Mouse (Mus musculus) olfactory bulb, adult 2 months (tissue): ENCODE measurements around the gene Fem1a. TPM values are rescaled to one million over a fixed set of nuclear protein-coding genes. Genes with fewer than 3 reads are reported as not detected.

Experiments used
- H3K27ac ChIP-seq: fragments of 200-500 bp; 2 replicates; pipeline ENCODE4 v1.5.1; 2012; ENCODE audit warnings: low read depth, low read length; ENCODE audit not compliant: insufficient read depth
- H3K4me1 ChIP-seq: fragments of 200-500 bp; 2 replicates; pipeline ENCODE4 v1.6.1; 2012; ENCODE audit warnings: low read length; ENCODE audit not compliant: control insufficient read depth, insufficient read depth
- H3K4me3 ChIP-seq: fragments of 200-500 bp; 2 replicates; pipeline ENCODE4 v1.5.1; 2012; ENCODE audit warnings: mild to moderate bottlenecking, low read depth, low read length, moderate library complexity; ENCODE audit not compliant: insufficient read depth
- CTCF ChIP-seq: fragments of 200-500 bp; IDR thresholded peaks from 2 replicates; pipeline ENCODE4 v1.5.1; 2012; ENCODE audit warnings: low read depth, mild to moderate bottlenecking, low read length, moderate library complexity; ENCODE audit not compliant: insufficient read depth
- POLR2A ChIP-seq: fragments of 200-500 bp; IDR thresholded peaks from 2 replicates; pipeline ENCODE4 v1.6.1; 2012; ENCODE audit warnings: mild to moderate bottlenecking, low read depth, low read length, moderate library complexity; ENCODE audit not compliant: insufficient read depth
- WGBS: fragments of 180-500 bp; shearing (Covaris S2); methylation state at CpG from one replicate; pipeline ENCODE4 v1.1.7; 2018; 5-methylcytosine and 5-hydroxymethylcytosine counted together
- polyA plus RNA-seq: library from polyadenylated mRNA; stranded (reverse); fragments of >200 nt; gene quantifications from 2 replicates; pipeline ENCODE4 v1.2.4, GENCODE M21; 2012; ENCODE audit warnings: low replicate concordance; ENCODE audit not compliant: missing spikeins, insufficient read depth, insufficient read length

Fem1a gene
- polyA plus RNA-seq, 1 experiment = not detected

- TF ChIP-seq POLR2A = no peak
- TF ChIP-seq CTCF = no peak
- H3K27ac ChIP-seq = no peak overlapping the region
- peaks cover 55% of the 10 kb centered on the region for H3K4me1 ChIP-seq
- 67% methylated on average over 3 of the region's 3 CpGs for WGBS
- H3K4me3 ChIP-seq = no peak overlapping the region
Measured at GRCm38 (mm10) chr17:56262645-56263094, 6.1 kb downstream of the Fem1a start.

GRCm38 (mm10) chr17:56264020-56264419 lies 7.4 kb downstream of the Fem1a start:
- peak; percentile 62; the same call in 1 of the 2 replicates for TF ChIP-seq CTCF
- TF ChIP-seq POLR2A = no peak
- Histone ChIP-seq H3K27ac (no peak overlapping the region), H3K4me3 (no peak overlapping the region), H3K4me1 (peaks cover 42% of the 10 kb centered on the region)
- WGBS = 14% methylated on average over 8 of the region's 8 CpGs

- Histone ChIP-seq H3K27ac (no peak overlapping the region), H3K4me3 (no peak overlapping the region), H3K4me1 (peaks cover 40% of the 10 kb centered on the region)
- TF ChIP-seq CTCF (no peak), POLR2A (no peak)
- WGBS = 89% methylated on average over 4 of the region's 4 CpGs
Measured at GRCm38 (mm10) chr17:56265011-56265410, 8.4 kb downstream of the Fem1a start.

GRCm38 (mm10) chr17:56265869-56266268 lies 9.3 kb downstream of the Fem1a start:
- Histone ChIP-seq H3K27ac (peak overlapping the region; percentile 68), H3K4me1 (peaks cover 40% of the 10 kb centered on the region), H3K4me3 (no peak overlapping the region)
- 43% methylated on average over 3 of the region's 3 CpGs for WGBS
- TF ChIP-seq CTCF = no peak
- TF ChIP-seq POLR2A = no peak

GRCm38 (mm10) chr17:56266271-56266670 lies 9.7 kb downstream of the Fem1a start:
- WGBS = 25% methylated on average over 3 of the region's 3 CpGs
- TF ChIP-seq CTCF (no peak), POLR2A (no peak)
- Histone ChIP-seq H3K27ac (peak overlapping the region; percentile 68), H3K4me3 (no peak overlapping the region), H3K4me1 (peaks cover 36% of the 10 kb centered on the region)

GRCm38 (mm10) chr17:56269153-56269630 lies 12.6 kb downstream of the Fem1a start:
- 14% methylated on average over 12 of the region's 12 CpGs for WGBS
- H3K27ac ChIP-seq = peak overlapping the region; percentile 86
- peaks cover 35% of the 10 kb centered on the region for H3K4me1 ChIP-seq
- H3K4me3 ChIP-seq = peak overlapping the region; percentile 45
- TF ChIP-seq CTCF = no peak
- TF ChIP-seq POLR2A = no peak; the same call in 1 of the 2 replicates

GRCm38 (mm10) chr17:56269741-56270140 lies 13.1 kb downstream of the Fem1a start:
- peak overlapping the region; percentile 45 for H3K4me3 ChIP-seq
- peaks cover 32% of the 10 kb centered on the region for H3K4me1 ChIP-seq
- H3K27ac ChIP-seq = peak overlapping the region; percentile 86
- no peak for TF ChIP-seq CTCF
- no peak for TF ChIP-seq POLR2A
- WGBS = 67% methylated on average over 3 of the region's 3 CpGs

- peaks cover 29% of the 10 kb centered on the region for H3K4me1 ChIP-seq
- WGBS = 67% methylated on average over 12 of the region's 12 CpGs
- no peak overlapping the region for H3K27ac ChIP-seq
- TF ChIP-seq POLR2A = no peak
- no peak overlapping the region for H3K4me3 ChIP-seq
Measured at GRCm38 (mm10) chr17:56271609-56272253, 15.1 kb downstream of the Fem1a start.

- Histone ChIP-seq H3K4me1 (peaks cover 32% of the 10 kb centered on the region), H3K4me3 (no peak overlapping the region), H3K27ac (no peak overlapping the region)
- TF ChIP-seq CTCF (no peak), POLR2A (no peak)
- WGBS = 76% methylated on average over 3 of the region's 3 CpGs
Measured at GRCm38 (mm10) chr17:56272644-56273043, 16.0 kb downstream of the Fem1a start.
